Mouse (Mus musculus): ENCODE data around the gene Tgfbr3. TPM values are rescaled to one million over a fixed set of nuclear protein-coding genes. Genes with fewer than 3 reads are reported as not detected.

The Tgfbr3 gene
- polyA plus RNA-seq, 2 experiments, result 20.7 to 29.0 TPM

GRCm38 (mm10) chr5:107221892-107222669 lies 67.3 kb downstream of the Tgfbr3 start:
- ATAC-seq (ENCODE audit: low FRiP score, low read depth) (peak; percentile 88), DNase-seq (ENCODE audit: low spot score) (peak; percentile 80)
- peak overlapping the region; percentile 59 for H3K27ac ChIP-seq (replicated peaks; ENCODE audit: low read depth, low read length)
- peaks cover 61% of the 10 kb centered on the region for H3K4me1 ChIP-seq (ENCODE audit: control insufficient read depth, insufficient read depth, low read length)
- no peaks in the 10 kb centered on the region for H3K9me3 ChIP-seq (ENCODE audit: control insufficient read depth, low read length)
- peak overlapping the region; percentile 33; the same call in 1 of the 2 replicates for H3K4me2 ChIP-seq (replicated peaks; ENCODE audit: low read depth, low read length, severe bottlenecking)
- no peaks in the 10 kb centered on the region for H3K36me3 ChIP-seq (ENCODE audit: control insufficient read depth, insufficient read depth, low read length)
- 0 out of 2 replicates have a peak, but pooled peaks cover 4% of the 10 kb centered on the region for H3K27me3 ChIP-seq (ENCODE audit: control insufficient read depth, insufficient read depth, low read length)
- no peak overlapping the region for H3K9ac ChIP-seq (ENCODE audit: low read depth, low read length, severe bottlenecking)
- TF ChIP-seq POLR2A (IDR thresholded peaks at IDR 0.05; ENCODE audit: borderline replicate concordance, extremely low read depth, insufficient read depth, insufficient read length), result no peak
- 11% methylated on average over 17 of the region's 17 CpGs for WGBS
- no peak overlapping the region for H3K4me3 ChIP-seq (replicated peaks; ENCODE audit: low read length)

- H3K4me1 ChIP-seq (ENCODE audit: control insufficient read depth, insufficient read depth, low read length), result peaks cover 61% of the 10 kb centered on the region
- 46% methylated on average over 5 of the region's 5 CpGs for WGBS
- no peak overlapping the region for H3K4me2 ChIP-seq (replicated peaks; ENCODE audit: low read depth, low read length, severe bottlenecking)
- H3K9me3 ChIP-seq (ENCODE audit: control insufficient read depth, low read length), result no peaks in the 10 kb centered on the region
- ATAC-seq (ENCODE audit: low FRiP score, low read depth) (no peak), DNase-seq (ENCODE audit: low spot score) (no peak)
- H3K36me3 ChIP-seq (ENCODE audit: control insufficient read depth, insufficient read depth, low read length), result no peaks in the 10 kb centered on the region
- no peak for TF ChIP-seq POLR2A (IDR thresholded peaks at IDR 0.05; ENCODE audit: borderline replicate concordance, extremely low read depth, insufficient read depth, insufficient read length)
- H3K27me3 ChIP-seq (ENCODE audit: control insufficient read depth, insufficient read depth, low read length), result 0 out of 2 replicates have a peak, but pooled peaks cover 4% of the 10 kb centered on the region
- H3K9ac ChIP-seq (ENCODE audit: low read depth, low read length, severe bottlenecking), result no peak overlapping the region
- no peak overlapping the region for H3K27ac ChIP-seq (replicated peaks; ENCODE audit: low read depth, low read length)
- no peak overlapping the region for H3K4me3 ChIP-seq (replicated peaks; ENCODE audit: low read length)
Measured at GRCm38 (mm10) chr5:107220936-107221335, 68.5 kb downstream of the Tgfbr3 start.

GRCm38 (mm10) chr5:107219883-107220282 lies 69.5 kb downstream of the Tgfbr3 start:
- WGBS, result 69% methylated on average over 6 of the region's 6 CpGs
- Histone ChIP-seq H3K4me1 (ENCODE audit: control insufficient read depth, insufficient read depth, low read length) (peaks cover 61% of the 10 kb centered on the region), H3K4me3 (replicated peaks; ENCODE audit: low read length) (no peak overlapping the region), H3K36me3 (ENCODE audit: control insufficient read depth, insufficient read depth, low read length) (peaks cover under 1% of the 10 kb centered on the region; the same call in 1 of the 2 replicates), H3K9ac (ENCODE audit: low read depth, low read length, severe bottlenecking) (no peak overlapping the region), H3K4me2 (replicated peaks; ENCODE audit: low read depth, low read length, severe bottlenecking) (no peak overlapping the region), H3K9me3 (ENCODE audit: control insufficient read depth, low read length) (no peaks in the 10 kb centered on the region), H3K27ac (replicated peaks; ENCODE audit: low read depth, low read length) (no peak overlapping the region), H3K27me3 (ENCODE audit: control insufficient read depth, insufficient read depth, low read length) (0 out of 2 replicates have a peak, but pooled peaks cover 4% of the 10 kb centered on the region)
- no peak for ATAC-seq (ENCODE audit: low FRiP score, low read depth)
- DNase-seq (ENCODE audit: low spot score), result no peak
- TF ChIP-seq POLR2A (IDR thresholded peaks at IDR 0.05; ENCODE audit: borderline replicate concordance, extremely low read depth, insufficient read depth, insufficient read length), result no peak

GRCm38 (mm10) chr5:107219318-107219717 lies 70.1 kb downstream of the Tgfbr3 start:
- no peak for TF ChIP-seq POLR2A (IDR thresholded peaks at IDR 0.05; ENCODE audit: borderline replicate concordance, extremely low read depth, insufficient read depth, insufficient read length)
- no peaks in the 10 kb centered on the region for H3K9me3 ChIP-seq (ENCODE audit: control insufficient read depth, low read length)
- no peak overlapping the region for H3K9ac ChIP-seq (ENCODE audit: low read depth, low read length, severe bottlenecking)
- H3K4me2 ChIP-seq (replicated peaks; ENCODE audit: low read depth, low read length, severe bottlenecking), result no peak overlapping the region
- DNase-seq (ENCODE audit: low spot score) (no peak), ATAC-seq (ENCODE audit: low FRiP score, low read depth) (no peak)
- H3K36me3 ChIP-seq (ENCODE audit: control insufficient read depth, insufficient read depth, low read length), result peaks cover 6% of the 10 kb centered on the region; the same call in 1 of the 2 replicates
- WGBS, result 69% methylated on average over 6 of the region's 6 CpGs
- no peak overlapping the region for H3K27ac ChIP-seq (replicated peaks; ENCODE audit: low read depth, low read length)
- 0 out of 2 replicates have a peak, but pooled peaks cover 4% of the 10 kb centered on the region for H3K27me3 ChIP-seq (ENCODE audit: control insufficient read depth, insufficient read depth, low read length)
- no peak overlapping the region for H3K4me3 ChIP-seq (replicated peaks; ENCODE audit: low read length)
- peaks cover 62% of the 10 kb centered on the region for H3K4me1 ChIP-seq (ENCODE audit: control insufficient read depth, insufficient read depth, low read length)

- H3K36me3 ChIP-seq (ENCODE audit: control insufficient read depth, insufficient read depth, low read length), result peaks cover 6% of the 10 kb centered on the region; the same call in 1 of the 2 replicates
- H3K4me2 ChIP-seq (replicated peaks; ENCODE audit: low read depth, low read length, severe bottlenecking), result no peak overlapping the region
- no peak overlapping the region for H3K4me3 ChIP-seq (replicated peaks; ENCODE audit: low read length)
- 0 out of 2 replicates have a peak, but pooled peaks cover 4% of the 10 kb centered on the region for H3K27me3 ChIP-seq (ENCODE audit: control insufficient read depth, insufficient read depth, low read length)
- DNase-seq (ENCODE audit: low spot score) (no peak), ATAC-seq (ENCODE audit: low FRiP score, low read depth) (no peak)
- no peak overlapping the region for H3K27ac ChIP-seq (replicated peaks; ENCODE audit: low read depth, low read length)
- no peak overlapping the region for H3K9ac ChIP-seq (ENCODE audit: low read depth, low read length, severe bottlenecking)
- H3K9me3 ChIP-seq (ENCODE audit: control insufficient read depth, low read length), result no peaks in the 10 kb centered on the region
- no peak for TF ChIP-seq POLR2A (IDR thresholded peaks at IDR 0.05; ENCODE audit: borderline replicate concordance, extremely low read depth, insufficient read depth, insufficient read length)
- 88% methylated on average over 3 of the region's 3 CpGs for WGBS
- H3K4me1 ChIP-seq (ENCODE audit: control insufficient read depth, insufficient read depth, low read length), result peaks cover 62% of the 10 kb centered on the region
Measured at GRCm38 (mm10) chr5:107218594-107218993, 70.8 kb downstream of the Tgfbr3 start.
